Mouse (Mus musculus) testis, postnatal 14 days (tissue): ENCODE measurements around the gene Naa25.

Experiments used
- DNase-seq: peaks from one replicate; pipeline ENCODE4 v3.0.0; 2021; ENCODE audit warnings: low spot score

Naa25 gene

DNA sequence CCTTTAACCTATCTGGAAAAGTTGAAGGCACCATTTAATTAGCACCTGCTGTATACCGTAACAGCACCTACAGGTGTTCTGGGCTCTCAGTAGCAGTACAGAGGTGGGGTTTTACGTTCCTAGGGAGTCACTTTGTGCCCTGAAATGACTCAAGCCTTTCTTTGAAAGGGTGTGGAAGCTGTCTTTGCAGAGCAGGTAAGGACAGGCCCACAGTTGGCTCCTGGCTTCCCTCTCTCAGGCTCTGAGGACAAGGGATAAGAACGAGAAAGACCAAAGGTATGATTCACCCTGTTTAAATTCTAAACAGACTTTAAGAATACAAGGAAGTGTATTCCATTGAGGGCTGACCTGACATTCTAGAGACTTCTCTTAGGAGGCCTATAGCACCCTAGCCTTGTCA lies 4.3 kb upstream of the Naa25 start:
- no peak for DNase-seq

GRCm38 (mm10) chr5:121395621-121396020 lies 2.1 kb upstream of the Naa25 start:
- no peak for DNase-seq

GRCm38 (mm10) chr5:121398146-121398964 lies 619 bp downstream of the Naa25 start:
- no peak for DNase-seq

DNA sequence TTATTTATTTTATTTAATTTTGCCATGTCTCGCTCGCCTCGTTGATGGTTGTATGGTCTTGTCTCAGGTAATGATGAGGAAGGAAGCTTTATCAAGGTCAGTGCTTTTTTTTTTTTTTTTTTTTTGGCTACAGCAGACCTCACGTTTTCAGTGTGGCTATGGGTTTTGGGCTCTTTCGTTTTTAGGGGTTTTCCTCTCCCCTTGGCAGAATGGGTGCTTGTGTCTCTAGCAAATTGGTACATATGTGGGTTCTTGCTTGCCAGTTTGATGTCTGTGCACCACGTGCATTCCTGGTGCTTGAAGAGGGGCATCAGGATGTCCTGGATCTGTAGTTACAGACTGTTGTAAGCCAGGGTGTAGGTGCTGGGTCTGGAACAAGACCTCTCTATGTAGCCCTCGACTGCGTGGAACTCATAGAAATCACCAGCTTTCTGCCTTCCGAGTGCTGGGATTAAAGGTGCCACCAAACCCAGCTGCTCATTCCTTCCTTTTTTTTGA lies 1.3 kb downstream of the Naa25 start:
- no peak for DNase-seq

DNA sequence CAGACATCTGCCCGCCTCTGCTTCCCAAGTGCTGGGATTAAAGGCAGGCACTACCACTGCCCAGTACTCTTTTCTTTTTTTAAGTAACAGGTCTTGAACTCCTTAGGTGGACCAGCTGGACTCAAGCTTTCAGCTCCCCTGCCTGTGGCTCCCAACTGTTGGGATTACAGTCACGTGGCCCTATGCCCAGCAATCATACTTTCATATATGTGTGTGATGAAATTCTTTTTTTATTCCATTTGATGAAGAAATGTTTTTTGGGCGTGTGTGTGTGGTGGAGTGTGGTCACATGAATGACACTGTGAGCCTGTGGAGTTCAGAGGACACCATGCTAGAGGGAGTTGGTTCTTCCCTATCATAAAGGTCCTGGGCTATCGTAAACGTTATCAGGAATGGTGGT lies 1.8 kb downstream of the Naa25 start:
- no peak for DNase-seq

DNA sequence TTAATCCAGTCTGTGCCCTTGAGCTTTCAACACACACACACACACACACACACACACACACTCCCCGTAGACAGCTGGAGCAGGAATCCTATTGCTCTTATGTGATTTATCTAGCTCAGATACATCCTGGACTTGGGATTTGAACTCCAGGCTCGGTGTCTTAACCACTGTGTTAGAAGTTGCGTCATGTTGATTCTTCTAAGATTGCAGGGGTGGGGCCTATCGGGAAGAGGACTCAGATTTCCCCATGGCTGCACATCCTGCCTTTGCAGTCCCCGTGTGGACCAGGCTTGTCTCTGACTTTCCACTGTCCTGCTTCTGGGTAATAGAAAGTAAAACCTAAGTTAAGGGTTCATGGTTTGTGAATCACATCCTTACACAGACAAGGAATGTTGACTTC lies 2.3 kb downstream of the Naa25 start:
- no peak for DNase-seq

GRCm38 (mm10) chr5:121400849-121401248 lies 3.1 kb downstream of the Naa25 start:
- no peak for DNase-seq

DNA sequence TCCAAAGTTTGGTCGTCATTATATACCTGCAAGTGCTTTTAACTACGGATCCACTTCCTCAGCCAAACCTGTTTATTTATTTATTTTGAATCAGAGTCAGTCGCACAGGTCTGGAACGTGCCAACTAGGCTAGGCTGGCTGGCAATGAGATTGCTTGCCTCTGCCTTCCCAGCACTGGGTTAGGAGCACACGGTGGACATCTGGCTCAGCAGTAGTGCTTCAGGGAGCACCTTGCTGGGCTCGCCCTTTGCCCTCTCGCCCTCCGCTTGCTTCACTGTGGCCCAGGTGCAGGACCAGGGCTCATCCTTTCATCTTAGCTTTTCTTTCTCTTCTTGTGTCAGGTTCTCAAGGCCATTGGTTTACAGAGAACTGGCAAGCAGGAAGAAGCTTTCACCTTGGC lies 10.1 kb downstream of the Naa25 start:
- DNase-seq: no peak

DNA sequence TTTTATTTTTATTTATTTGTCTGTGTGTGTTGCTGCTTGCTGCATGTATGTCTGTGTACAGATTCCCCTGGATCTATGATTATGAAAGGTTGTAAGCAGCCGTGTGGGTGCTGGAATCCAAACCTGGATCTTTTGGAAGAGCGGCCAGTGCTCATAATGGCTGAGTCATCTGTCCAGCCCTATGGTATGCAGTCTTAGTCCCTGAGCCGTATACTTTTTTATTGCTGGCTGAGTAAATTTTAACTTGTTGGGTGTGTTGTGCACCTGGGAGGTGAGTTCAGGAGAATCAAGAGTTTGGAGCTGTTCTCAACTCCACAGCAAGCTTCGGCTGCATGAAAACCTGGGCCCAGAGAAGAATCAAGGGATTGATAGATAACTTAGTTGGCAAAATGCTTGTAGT lies 13.2 kb downstream of the Naa25 start:
- DNase-seq: no peak

DNA sequence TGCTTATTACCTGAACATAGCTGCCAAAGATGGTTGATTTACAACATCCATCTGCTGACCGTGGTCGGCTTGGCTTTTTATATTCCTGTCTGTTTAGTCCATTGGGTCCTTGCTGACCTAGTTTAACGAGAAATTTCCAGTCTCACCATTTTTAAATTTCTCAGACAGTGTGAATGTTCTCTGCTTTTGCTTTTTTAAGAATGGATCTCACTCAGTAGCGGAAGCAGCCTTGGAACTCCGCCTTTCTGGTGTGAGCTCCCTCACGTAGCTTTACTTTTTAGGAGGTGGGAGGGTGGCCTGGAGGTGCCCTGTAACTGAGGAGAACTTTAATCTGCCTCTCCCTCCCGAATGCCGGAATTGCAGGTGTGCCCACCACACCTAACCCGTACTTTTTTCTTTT lies 23.0 kb downstream of the Naa25 start:
- no peak for DNase-seq

- DNase-seq: no peak
These were observed 25.1 kb downstream of the Naa25 start for GRCm38 (mm10) chr5:121422787-121423186.

- no peak for DNase-seq
These were observed 25.6 kb downstream of the Naa25 start for GRCm38 (mm10) chr5:121423297-121423696.

GRCm38 (mm10) chr5:121428954-121429353 lies 31.2 kb downstream of the Naa25 start:
- DNase-seq: no peak

DNA sequence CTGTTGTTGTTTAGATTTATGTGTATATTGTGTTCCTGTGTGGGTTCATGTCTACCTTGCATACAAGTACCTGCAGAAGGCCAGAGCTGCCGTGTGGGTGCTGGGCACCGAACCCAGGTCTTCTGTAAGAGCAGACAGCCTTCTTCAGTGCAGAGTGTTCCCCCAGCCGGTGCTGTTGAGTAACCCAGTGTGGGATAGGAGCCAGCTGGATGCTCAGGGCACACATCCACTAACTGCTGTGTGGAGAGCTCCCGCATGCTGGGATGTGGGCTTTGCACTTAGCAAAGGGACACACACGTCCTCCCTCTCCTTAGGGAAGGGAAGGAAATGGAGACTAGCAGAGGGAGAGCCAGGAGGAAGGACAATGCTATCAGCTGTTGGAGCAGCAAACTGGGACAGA lies 40.4 kb downstream of the Naa25 start:
- no peak for DNase-seq

DNA sequence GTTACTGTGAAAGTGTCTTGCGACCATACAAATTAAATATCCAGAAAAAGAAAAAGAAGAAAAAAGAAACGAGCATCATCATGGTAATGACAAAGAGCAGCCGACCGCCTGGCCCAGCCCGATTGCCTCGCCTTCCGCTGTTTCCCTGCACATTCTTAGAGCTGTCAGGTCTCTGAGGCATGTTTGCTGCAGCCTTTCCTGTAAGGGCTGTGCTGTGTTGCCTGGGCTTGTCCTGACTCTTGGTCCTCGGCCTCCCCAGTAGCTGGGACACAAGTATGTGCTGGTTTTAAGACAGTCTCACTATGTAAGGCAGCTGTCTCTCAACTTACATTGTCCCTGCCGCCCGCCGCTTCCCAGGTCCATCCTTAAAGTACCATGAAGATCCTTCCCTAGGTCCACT lies 41.0 kb downstream of the Naa25 start:
- DNase-seq: no peak

- DNase-seq: no peak
These were observed 45.8 kb downstream of the Naa25 start for GRCm38 (mm10) chr5:121443548-121443947.

DNA sequence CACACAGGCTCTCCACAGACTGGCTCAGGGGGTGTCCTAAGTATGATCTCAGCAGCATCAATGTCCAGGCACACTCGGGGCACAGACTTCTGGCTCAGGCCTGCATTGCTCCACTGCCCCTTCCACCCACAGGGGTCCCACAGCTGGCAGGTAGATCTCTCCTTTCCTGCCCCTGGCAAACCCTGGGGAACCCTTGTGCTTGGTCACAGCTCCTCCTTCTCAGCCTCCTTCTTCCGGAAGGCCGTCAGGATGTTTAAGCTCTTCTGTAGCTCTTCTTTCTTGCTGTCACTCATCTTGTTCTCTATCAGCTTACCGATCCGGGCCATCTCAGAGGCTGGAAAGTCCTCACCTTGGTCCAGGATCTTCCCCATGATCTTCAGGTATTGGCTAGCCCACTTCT lies 47.1 kb downstream of the Naa25 start:
- DNase-seq: no peak

DNA sequence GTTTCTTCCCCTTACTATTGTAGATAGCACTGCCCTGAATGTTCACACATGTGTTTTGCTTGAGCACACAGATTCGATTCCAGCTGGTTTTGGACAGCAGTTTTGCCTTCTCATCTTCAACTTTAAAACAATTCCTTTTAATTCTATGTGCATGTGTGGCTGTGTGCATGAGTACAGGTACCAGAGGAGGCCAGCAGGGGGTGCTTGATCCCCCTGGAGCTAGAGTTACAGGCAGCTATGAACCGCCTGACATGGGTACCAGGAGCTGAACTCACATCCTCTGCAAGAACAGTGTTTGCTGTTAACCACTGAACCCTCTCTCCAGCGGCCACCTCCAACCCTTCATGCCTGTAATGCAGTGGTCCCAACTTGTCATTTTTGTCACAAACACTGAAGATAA lies 50.7 kb downstream of the Naa25 start:
- DNase-seq: no peak

GRCm38 (mm10) chr5:121449976-121450375 lies 52.2 kb downstream of the Naa25 start:
- no peak for DNase-seq

GRCm38 (mm10) chr5:121450476-121450875 lies 52.7 kb downstream of the Naa25 start:
- no peak for DNase-seq

GRCm38 (mm10) chr5:121451203-121451602 lies 53.5 kb downstream of the Naa25 start:
- no peak for DNase-seq

GRCm38 (mm10) chr5:121451644-121452025 lies 53.9 kb downstream of the Naa25 start, which contains the start of gene Tmem116:
Tmem116 (plus strand) TSS chr5:121451893.
- DNase-seq: no peak

DNA sequence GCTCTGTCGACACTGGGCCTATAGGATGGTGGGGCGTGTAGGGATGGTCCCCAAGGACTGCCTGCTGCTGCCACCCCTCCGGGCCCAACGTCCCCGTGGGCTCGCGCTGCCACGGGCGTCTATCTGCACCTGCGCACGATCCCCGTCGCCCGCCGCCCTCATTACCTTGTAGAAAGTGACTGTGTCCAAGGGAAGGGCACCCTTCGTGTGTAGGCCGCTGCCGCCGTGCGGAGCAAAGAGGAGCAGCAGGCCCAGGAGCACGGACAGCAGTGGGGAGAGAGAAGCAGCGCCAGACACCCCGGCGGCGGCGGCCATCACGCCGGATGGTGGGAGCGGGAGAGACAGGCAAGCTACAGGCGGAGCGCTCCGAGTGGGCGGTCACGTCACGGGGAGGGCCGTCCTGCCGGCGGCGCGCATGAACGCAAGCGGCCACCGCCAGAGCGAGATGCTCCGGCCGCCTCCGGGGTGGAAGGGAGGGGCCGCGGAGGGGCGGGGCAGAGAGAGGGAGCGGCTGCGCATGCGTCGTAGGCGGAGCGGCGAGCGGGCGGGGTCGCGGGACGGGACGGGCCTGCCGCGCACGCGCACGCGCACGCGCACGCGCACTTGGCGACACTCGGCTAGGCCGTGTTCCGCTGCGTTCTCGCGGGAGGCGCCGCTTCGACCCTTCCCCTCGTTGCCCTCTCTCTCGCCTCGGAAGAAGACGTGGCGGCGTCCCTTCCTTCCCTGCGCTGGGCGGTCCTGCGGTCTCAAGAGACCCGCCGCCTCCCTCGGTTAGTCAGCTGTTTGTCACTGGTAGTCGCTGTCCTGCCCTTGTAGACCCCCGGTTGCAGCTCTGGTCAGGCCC lies 54.5 kb downstream of the Naa25 start, which contains the start of gene Erp29:
Erp29 (minus strand) TSS at position 481 of the 844 bp plus-strand sequence.
- DNase-seq: peak; percentile 96
